ENCODE assay signal across 7 mouse cellular contexts in the genomic region with DNA sequence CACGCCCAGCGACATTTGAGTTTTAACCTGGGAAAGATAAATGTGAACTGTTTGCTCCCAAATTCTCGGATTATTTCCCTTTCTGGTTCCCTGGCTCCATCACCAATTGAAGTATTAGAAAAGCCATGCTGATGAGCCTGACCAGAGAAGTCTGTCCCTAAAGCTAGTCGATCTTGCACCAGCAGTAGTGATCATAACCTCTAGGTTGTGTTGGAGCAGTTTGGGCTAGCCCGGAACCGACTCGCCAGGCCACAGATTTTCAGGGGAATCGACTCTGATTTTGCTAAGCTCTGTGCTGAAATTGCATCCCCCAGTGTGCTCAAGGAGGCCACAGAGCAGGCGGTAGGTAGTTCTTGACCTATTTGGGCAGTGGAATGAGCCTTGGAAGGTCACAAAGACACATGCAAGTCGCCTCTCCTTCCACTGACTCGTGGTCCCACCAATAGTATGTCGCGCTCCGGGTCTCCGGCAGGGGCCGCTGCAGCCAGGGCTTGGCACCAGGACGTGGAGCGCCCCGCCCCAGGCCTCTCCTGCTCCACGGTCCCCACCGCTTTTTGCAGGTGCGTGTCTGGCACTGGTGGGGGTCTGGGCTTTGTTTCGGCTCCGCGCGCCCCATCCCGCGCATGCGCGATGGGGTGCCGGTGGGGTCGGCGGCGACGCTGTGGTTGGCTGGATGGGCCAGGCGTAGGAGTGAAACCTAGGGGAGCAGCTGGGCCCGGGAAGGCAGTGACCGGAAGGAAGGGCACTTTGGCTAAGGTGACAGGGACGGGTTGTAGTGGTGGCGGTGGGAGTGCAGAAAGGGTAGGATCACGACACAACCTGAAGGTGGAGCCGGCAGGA. TPM values are rescaled to one million over a fixed set of nuclear protein-coding genes. Genes with fewer than 3 reads are reported as not detected.
DNase-seq lines count a peak whose midpoint lies in the region; ATAC-seq lines count a peak whose summit lies in the region.

TSS of gene Sirt5 (plus strand) at position 512 of the 840 bp plus-strand sequence.

- peaks cover 17% of the 10 kb centered on the region for H3K4me1 ChIP-seq in embryonic facial prominence, embryonic 10.5 days
- H3K4me1 ChIP-seq in limb, embryonic 11.5 days (ENCODE audit: control insufficient read depth, insufficient read depth, low read length): no peaks in the 10 kb centered on the region
- H3K4me1 ChIP-seq in midbrain, embryonic 14.5 days (ENCODE audit: control insufficient read depth, insufficient read depth, low read length): 0 out of 2 replicates have a peak, but pooled peaks cover 7% of the 10 kb centered on the region

- H3K36me3 ChIP-seq in embryonic facial prominence, embryonic 10.5 days (replicated peaks): no peaks in the 10 kb centered on the region; the same call in 1 of the 2 replicates
- no peaks in the 10 kb centered on the region for H3K36me3 ChIP-seq in limb, embryonic 11.5 days (ENCODE audit: control insufficient read depth, insufficient read depth, low read length)
- H3K36me3 ChIP-seq in midbrain, embryonic 14.5 days (ENCODE audit: control insufficient read depth, insufficient read depth, low read length): no peaks in the 10 kb centered on the region

- H3K27ac ChIP-seq in embryonic facial prominence, embryonic 10.5 days (replicated peaks): peak within 1 kb of the TSS; percentile 93
- H3K27ac ChIP-seq in limb, embryonic 11.5 days (replicated peaks; ENCODE audit: low read depth, low read length): peak within 1 kb of the TSS; percentile 52; the same call in 1 of the 2 replicates
- peak within 1 kb of the TSS; percentile 79 for H3K27ac ChIP-seq in midbrain, embryonic 14.5 days (replicated peaks; ENCODE audit: low read depth, low read length)

- peak within 1 kb of the TSS; percentile 74 for H3K4me3 ChIP-seq in embryonic facial prominence, embryonic 10.5 days
- H3K4me3 ChIP-seq in limb, embryonic 11.5 days (ENCODE audit: low read depth, low read length): peak within 1 kb of the TSS; percentile 68
- peak within 1 kb of the TSS; percentile 58 for H3K4me3 ChIP-seq in midbrain, embryonic 14.5 days (replicated peaks; ENCODE audit: low read depth, low read length)

- peak; percentile 94 for DNase-seq in adrenal gland, postnatal 10 days
- peak; percentile 97 for DNase-seq in embryonic facial prominence, embryonic 10.5 days (ENCODE audit: low spot score)
- DNase-seq in heart, adult 11 months: peak; percentile 99
- peak; percentile 93 for DNase-seq in kidney, adult 18-20 months
- DNase-seq in limb, embryonic 11.5 days (ENCODE audit: low spot score): peak; percentile 97
- peak; percentile 96 for DNase-seq in midbrain, embryonic 14.5 days
- peak; percentile 79 to 92 for DNase-seq in spleen, adult 18-20 months

- H3K4me2 ChIP-seq in limb, embryonic 11.5 days (ENCODE audit: low read depth, severe bottlenecking): peak within 1 kb of the TSS; percentile 74
- H3K4me2 ChIP-seq in midbrain, embryonic 14.5 days (ENCODE audit: low read length): peak within 1 kb of the TSS; percentile 78

- 16% methylated on average over 42 of the region's 42 CpGs for WGBS in embryonic facial prominence, embryonic 10.5 days
- WGBS in limb, embryonic 11.5 days: 15% methylated on average over 42 of the region's 42 CpGs
- WGBS in midbrain, embryonic 14.5 days: 14% methylated on average over 42 of the region's 42 CpGs

- H3K27me3 ChIP-seq in embryonic facial prominence, embryonic 10.5 days (replicated peaks; ENCODE audit: low read depth, poor library complexity, severe bottlenecking): no peaks in the 10 kb centered on the region
- H3K27me3 ChIP-seq in limb, embryonic 11.5 days (ENCODE audit: control insufficient read depth, insufficient read depth, low read length): no peaks in the 10 kb centered on the region
- no peaks in the 10 kb centered on the region for H3K27me3 ChIP-seq in midbrain, embryonic 14.5 days (ENCODE audit: control insufficient read depth, insufficient read depth, low read length)

- peak within 1 kb of the TSS; percentile 83 for H3K9ac ChIP-seq in limb, embryonic 11.5 days (ENCODE audit: low read length)
- H3K9ac ChIP-seq in midbrain, embryonic 14.5 days (replicated peaks; ENCODE audit: low read length): peak within 1 kb of the TSS; percentile 77

- peak; percentile 96 for ATAC-seq in limb, embryonic 11.5 days (ENCODE audit: insufficient number of reproducible peaks, low FRiP score, low TSS enrichment, low read depth)
- ATAC-seq in midbrain, embryonic 14.5 days (ENCODE audit: low FRiP score, low TSS enrichment): peak; percentile 98

- H3K9me3 ChIP-seq in embryonic facial prominence, embryonic 10.5 days: no peaks in the 10 kb centered on the region
- H3K9me3 ChIP-seq in limb, embryonic 11.5 days (ENCODE audit: control insufficient read depth, low read length): no peaks in the 10 kb centered on the region
- no peaks in the 10 kb centered on the region for H3K9me3 ChIP-seq in midbrain, embryonic 14.5 days (ENCODE audit: control insufficient read depth, low read length)

RNA-seq across cellular contexts. Expression of gene Sirt5, which starts in this region (rescaled TPM):
- 10 to 100 TPM; 24.9 to 34.0 TPM for total RNA-seq in adrenal gland, postnatal 10 days (2021)
- polyA plus RNA-seq in embryonic facial prominence, embryonic 10.5 days (2016; fragmentation: Nextera tagmentation; extraction: Ambion mirVana): 31.4 and 32.1 TPM in 2 replicates
- 41.3 and 41.9 TPM in 2 replicates for polyA plus RNA-seq in limb, embryonic 11.5 days (2014; fragmentation: Nextera tagmentation; extraction: Ambion mirVana)
- polyA plus RNA-seq in midbrain, embryonic 14.5 days (2014; fragmentation: Nextera tagmentation; extraction: Ambion mirVana): 31.8 TPM in 2 replicates

Comparison
In these comparisons a context has a peak if more than half of its experiments do, and no peak if none do; other contexts are left out.
1. Peak in every context shown above with its lines: DNase-seq, ATAC-seq, H3K4me3 ChIP-seq and H3K27ac ChIP-seq.